Mouse (Mus musculus) lung, postnatal 0 days (tissue): ENCODE results near the gene Lpcat1.

Experiments
- CTCF ChIP-seq: IDR thresholded peaks from 2 replicates; pipeline ENCODE4 v1.5.1; 2016; ENCODE audit warnings: antibody characterized with exemption, mild to moderate bottlenecking
- EP300 ChIP-seq: IDR thresholded peaks from 2 replicates; pipeline ENCODE4 v1.6.1; 2016; ENCODE audit warnings: antibody characterized with exemption, mild to moderate bottlenecking, control low read depth

DNA sequence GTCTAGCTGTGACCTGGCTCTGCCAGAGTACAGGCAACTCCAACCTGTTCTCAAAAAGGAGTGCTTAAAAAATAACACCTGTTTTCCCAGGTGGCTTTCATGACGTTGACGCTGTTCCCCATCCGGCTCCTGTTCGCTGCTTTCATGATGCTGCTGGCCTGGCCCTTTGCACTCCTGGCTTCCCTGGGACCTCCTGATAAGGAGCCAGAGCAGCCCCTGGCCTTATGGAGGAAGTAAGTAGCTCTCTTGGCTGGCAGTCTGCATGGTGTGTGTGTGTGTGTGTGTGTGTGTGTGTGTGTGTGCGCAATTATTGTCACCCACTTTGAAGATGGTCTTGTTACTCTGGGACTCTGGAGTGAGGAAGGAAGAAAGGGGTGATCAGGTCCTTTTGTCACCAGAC lies 17.2 kb downstream of the Lpcat1 start:
- no peak for TF ChIP-seq CTCF
- no peak for TF ChIP-seq EP300
